Mouse (Mus musculus): ENCODE results near the gene Bad. TPM values are rescaled to one million over a fixed set of nuclear protein-coding genes. Genes with fewer than 3 reads are reported as not detected.

Bad gene
- polyA plus RNA-seq, 1 experiment from 2014 or later, result 59.2 TPM

Small RNA genes lying within 50 kb of the gene (microRNA-seq; reads per million reads assigned to microRNA genes)
- gene Mir6990, result 2.2 reads per million, percentile 5 among the genes with 10 or more reads in this experiment

Other genes with a start within 250 kb of the Bad start
- 20.0 and 20.5 TPM in 2 replicates for gene Rps6ka4, start 101.2 kb upstream of the Bad start, polyA plus RNA-seq (2015; fragmentation: Nextera tagmentation; extraction: Ambion mirVana)
- 1.00 and 3.8 TPM in 2 replicates for gene Ccdc88b, start 83.7 kb upstream of the Bad start, polyA plus RNA-seq (2015; fragmentation: Nextera tagmentation; extraction: Ambion mirVana)
- gene Trmt112, start 32.2 kb upstream of the Bad start, polyA plus RNA-seq (2015; fragmentation: Nextera tagmentation; extraction: Ambion mirVana), result 80.0 and 93.0 TPM in 2 replicates
- 383 and 415 TPM in 2 replicates for gene Prdx5, start 31.8 kb upstream of the Bad start, polyA plus RNA-seq (2015; fragmentation: Nextera tagmentation; extraction: Ambion mirVana)
- gene Esrra, start 20.0 kb upstream of the Bad start, polyA plus RNA-seq (2015; fragmentation: Nextera tagmentation; extraction: Ambion mirVana), result 43.4 and 48.2 TPM in 2 replicates
- gene Catsperz, start 16.5 kb upstream of the Bad start, polyA plus RNA-seq (2015; fragmentation: Nextera tagmentation; extraction: Ambion mirVana), result 2.8 and 3.9 TPM in 2 replicates
- 0.50 and 0.95 TPM in 2 replicates for gene Kcnk4, start 7.3 kb upstream of the Bad start, polyA plus RNA-seq (2015; fragmentation: Nextera tagmentation; extraction: Ambion mirVana)
- gene Gpr137, start 619 bp downstream of the Bad start, polyA plus RNA-seq (2015; fragmentation: Nextera tagmentation; extraction: Ambion mirVana), result 20.8 and 22.3 TPM in 2 replicates
- gene Ppp1r14b, start 33.1 kb downstream of the Bad start, polyA plus RNA-seq (2015; fragmentation: Nextera tagmentation; extraction: Ambion mirVana), result 68.9 and 104 TPM in 2 replicates
- 16.8 and 21.1 TPM in 2 replicates for gene Plcb3, start 34.6 kb downstream of the Bad start, polyA plus RNA-seq (2015; fragmentation: Nextera tagmentation; extraction: Ambion mirVana)
- gene Fkbp2, start 38.6 kb downstream of the Bad start, polyA plus RNA-seq (2015; fragmentation: Nextera tagmentation; extraction: Ambion mirVana), result 83.7 and 95.0 TPM in 2 replicates
- gene Vegfb, start 45.8 kb downstream of the Bad start, polyA plus RNA-seq (2015; fragmentation: Nextera tagmentation; extraction: Ambion mirVana), result 123 and 171 TPM in 2 replicates
- 40.3 and 44.1 TPM in 2 replicates for gene Dnajc4, start 50.7 kb downstream of the Bad start, polyA plus RNA-seq (2015; fragmentation: Nextera tagmentation; extraction: Ambion mirVana)
- gene Nudt22, start 54.3 kb downstream of the Bad start, polyA plus RNA-seq (2015; fragmentation: Nextera tagmentation; extraction: Ambion mirVana), result 34.1 and 36.6 TPM in 2 replicates
- 17.0 and 17.3 TPM in 2 replicates for gene Trpt1, start 54.3 kb downstream of the Bad start, polyA plus RNA-seq (2015; fragmentation: Nextera tagmentation; extraction: Ambion mirVana)
- 14.3 and 24.7 TPM in 2 replicates for gene Fermt3, start 77.6 kb downstream of the Bad start, polyA plus RNA-seq (2015; fragmentation: Nextera tagmentation; extraction: Ambion mirVana)
- gene Stip1, start 98.1 kb downstream of the Bad start, polyA plus RNA-seq (2015; fragmentation: Nextera tagmentation; extraction: Ambion mirVana), result 195 and 202 TPM in 2 replicates
- 61.0 and 64.3 TPM in 2 replicates for gene Macrod1, start 114.9 kb downstream of the Bad start, polyA plus RNA-seq (2015; fragmentation: Nextera tagmentation; extraction: Ambion mirVana)
- gene Flrt1, start 163.9 kb downstream of the Bad start, polyA plus RNA-seq (2015; fragmentation: Nextera tagmentation; extraction: Ambion mirVana), result 1.6 and 1.9 TPM in 2 replicates